Mouse (Mus musculus): ENCODE data around the gene Phip.

DNA sequence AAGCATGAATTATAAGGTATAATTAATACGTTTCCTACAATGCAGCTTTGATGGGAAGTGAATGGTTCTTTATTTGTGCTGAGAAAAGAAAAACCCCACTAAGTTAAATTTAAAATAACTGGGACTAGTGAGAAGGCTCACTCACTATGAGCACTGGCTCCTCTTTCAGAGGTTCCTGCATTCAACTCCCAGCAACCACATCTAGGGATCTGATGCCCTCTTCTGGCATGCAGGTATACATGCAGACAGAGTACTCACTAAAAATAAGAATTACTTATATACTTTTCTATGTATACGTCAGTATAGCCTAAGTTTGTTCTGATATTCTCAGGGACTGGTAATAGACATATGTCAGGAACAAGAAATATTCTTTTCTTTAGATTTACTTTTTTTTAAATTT is 121.3 kb downstream of the Phip start:
- TF ChIP-seq POLR2A (IDR thresholded peaks at IDR 0.05; ENCODE audit: insufficient read length, low read depth) (no peak), TCF12 (IDR thresholded peaks at IDR 0.05; ENCODE audit: insufficient read depth, poor library complexity, severe bottlenecking) (no peak), MYOG (IDR thresholded peaks at IDR 0.05; ENCODE audit: control insufficient read depth in 1 of 3, insufficient read depth in 1 of 3, insufficient read length in 2 of 3, low read depth in 2 of 3) (no peak), POLR2AphosphoS2 (IDR thresholded peaks at IDR 0.05; ENCODE audit: insufficient read length, low read depth) (no peak)
